Mouse (Mus musculus) liver, embryonic 14.5 days (tissue): Measurements from ENCODE around the gene Sf3b3.

Experiments
- CTCF ChIP-seq: IDR thresholded peaks from 2 replicates; pipeline ENCODE4 v1.5.1; 2016; ENCODE audit warnings: antibody characterized with exemption, low read depth, control low read depth
- EP300 ChIP-seq: IDR thresholded peaks from 2 replicates; pipeline ENCODE4 v1.6.1; 2016; ENCODE audit warnings: antibody characterized with exemption, low read depth

DNA sequence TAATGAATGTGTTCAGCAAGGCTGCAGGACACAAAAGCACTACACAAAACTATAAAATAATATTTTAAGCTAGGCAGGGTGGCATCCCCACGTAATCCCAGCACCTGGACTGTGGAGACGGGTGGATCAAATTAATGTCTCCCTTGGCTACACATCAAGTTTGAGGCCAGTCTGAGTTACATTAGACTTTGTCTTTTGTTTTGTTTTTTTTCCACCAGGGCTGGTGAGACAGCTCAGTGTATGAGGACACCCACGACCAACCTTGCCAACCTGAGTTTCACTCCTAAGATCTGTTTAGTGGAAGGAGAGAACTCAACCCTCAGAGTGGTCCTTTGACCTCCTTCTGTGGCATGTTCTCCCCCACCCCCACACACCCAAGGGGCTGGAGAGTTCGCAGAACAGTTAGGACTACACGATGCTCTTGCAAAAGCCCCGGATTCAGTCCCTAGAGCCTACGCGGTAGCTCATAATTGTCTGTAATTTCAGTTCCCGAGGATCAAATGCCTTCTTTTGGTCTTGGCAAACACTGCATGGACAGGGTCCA lies 59.1 kb downstream of the Sf3b3 start:
- TF ChIP-seq EP300 (no peak), CTCF (no peak)
